Mouse (Mus musculus): ENCODE data around the gene Calcrl.
"Not testable (repeated sequence)": the region's sequence is repeated elsewhere in the genome, so short reads cannot be mapped to it uniquely, and the experiment has no call there.

Gene Calcrl

DNA sequence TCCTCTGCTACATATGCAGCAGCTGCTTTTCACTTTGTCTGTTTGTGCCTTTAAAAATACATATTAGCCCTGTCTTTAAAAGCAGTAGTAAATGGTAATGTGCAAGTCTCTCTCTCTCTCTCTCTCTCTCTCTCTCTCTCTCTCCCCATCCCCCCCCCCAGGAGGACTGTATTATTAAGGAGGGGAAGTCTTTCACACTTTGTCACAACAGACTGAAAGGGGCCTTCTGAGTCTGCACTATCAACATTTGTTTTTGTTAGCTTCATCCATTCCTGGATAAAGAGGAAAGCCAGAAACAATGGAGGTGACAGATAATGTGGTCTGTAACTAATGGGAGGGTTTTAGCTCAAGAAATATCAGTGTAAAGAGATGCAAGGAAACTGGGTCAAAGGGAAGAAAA, 36.1 kb downstream of the Calcrl start:
- DNase-seq (ENCODE audit: extremely low spot score): no peak

DNA sequence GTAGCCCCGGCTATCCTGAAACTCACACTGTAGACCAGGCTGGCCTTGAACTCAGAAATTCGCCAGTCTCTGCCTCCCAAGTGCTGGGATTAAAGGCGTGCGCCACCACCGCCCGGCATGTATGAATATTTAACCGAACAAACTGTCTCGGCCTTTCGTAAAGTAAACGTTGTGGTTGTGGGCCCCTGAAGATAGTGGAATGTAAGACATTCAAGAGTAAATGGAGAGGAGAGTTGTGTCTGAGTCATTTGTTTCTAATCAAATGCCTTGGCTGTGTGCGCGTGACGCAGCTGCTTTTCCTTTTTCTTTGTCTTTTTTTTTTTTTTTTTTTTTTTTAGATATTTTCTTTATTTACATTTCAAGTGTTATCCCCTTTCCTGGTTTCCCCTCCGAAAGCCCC, 36.7 kb downstream of the Calcrl start:
- DNase-seq (ENCODE audit: extremely low spot score): not testable (repeated sequence)

DNA sequence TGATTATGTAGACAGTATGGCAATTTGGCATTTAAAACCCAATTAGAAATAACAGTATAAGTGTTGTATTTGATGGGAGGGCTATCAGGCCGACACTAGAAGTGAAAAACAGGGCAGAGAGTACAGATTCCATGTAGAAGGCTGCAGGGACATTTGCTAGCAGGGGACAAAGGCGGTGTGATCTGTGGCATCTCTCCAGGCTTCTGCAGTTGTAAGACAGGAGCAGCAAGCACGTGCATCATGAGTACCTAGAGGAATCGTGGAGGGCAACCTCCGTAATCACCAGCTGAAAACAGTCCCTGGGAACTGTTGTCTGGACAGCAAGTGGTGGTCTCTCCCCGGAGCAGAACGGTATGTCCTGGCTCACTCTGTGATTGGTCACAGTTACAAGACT, 37.2 kb downstream of the Calcrl start:
- no peak for DNase-seq (ENCODE audit: extremely low spot score)

DNA sequence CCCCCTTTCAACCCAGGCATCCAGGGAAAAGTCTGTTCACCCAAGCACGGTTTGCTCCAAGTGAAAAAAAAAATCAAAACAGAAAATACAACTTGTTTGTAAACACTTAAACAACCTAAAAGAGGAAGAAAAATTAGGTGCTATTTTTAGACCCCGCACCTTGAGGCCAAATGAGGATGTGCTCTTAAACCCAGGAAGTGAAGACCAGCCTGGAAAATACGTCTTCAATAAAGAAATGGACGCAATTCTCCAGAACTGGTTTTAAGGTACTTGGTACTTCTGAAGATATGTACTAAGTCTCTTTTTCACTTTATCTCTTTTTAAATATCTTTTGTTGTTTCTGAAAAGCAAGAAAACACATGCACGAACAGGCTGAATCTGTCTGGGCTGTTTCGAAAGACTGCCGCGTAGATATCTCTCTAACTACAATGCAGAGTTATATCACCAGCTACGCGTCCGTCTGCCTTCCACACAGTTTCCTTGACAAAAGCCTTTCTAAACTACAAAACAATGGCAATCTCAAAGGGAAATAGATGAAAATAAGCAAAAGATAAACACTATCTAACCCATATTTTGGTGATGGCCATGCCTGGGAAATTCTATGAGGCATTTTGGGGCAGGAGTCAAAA, 37.7 kb downstream of the Calcrl start:
- peak; percentile 12 for DNase-seq (ENCODE audit: extremely low spot score)

DNA sequence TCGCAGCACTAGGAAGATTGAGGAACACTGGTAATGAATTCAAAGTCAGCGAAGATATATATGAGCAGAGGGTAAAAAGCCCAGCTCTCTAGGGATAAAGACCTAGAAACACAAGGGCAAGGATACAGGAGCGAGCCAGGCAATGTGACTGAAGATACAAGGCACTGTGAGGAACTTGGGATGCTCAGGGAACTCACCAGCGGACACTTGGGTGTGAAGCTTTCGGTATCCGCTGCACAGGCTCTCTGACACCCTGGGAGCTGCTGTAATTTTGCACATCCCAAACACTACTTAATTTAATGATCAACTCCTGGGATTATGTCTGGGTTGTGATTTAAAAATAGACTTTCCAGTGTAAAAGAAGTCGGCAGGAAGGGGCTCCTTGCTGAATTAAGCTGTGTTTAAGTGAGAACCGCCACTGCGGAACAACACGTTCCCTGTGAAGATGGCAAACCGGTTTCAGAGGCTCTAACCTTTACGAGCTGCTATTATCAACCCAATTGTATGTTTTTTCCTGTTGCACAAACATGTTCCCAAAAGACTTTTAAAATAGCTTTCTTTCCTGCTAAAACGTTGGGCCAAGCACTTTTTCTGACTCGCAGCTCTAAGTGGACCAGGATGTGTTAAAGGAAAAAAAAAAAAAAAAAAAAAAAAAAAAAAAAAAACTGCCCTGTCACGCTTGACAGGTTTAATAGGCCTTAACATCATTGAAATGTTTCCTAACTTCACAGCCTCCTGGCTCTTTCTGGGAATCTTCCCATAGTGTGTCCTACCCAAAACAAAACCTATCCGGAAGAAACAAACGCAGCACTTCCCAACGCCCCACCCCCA, 38.4 kb downstream of the Calcrl start:
- DNase-seq (ENCODE audit: extremely low spot score): peak; percentile 22

DNA sequence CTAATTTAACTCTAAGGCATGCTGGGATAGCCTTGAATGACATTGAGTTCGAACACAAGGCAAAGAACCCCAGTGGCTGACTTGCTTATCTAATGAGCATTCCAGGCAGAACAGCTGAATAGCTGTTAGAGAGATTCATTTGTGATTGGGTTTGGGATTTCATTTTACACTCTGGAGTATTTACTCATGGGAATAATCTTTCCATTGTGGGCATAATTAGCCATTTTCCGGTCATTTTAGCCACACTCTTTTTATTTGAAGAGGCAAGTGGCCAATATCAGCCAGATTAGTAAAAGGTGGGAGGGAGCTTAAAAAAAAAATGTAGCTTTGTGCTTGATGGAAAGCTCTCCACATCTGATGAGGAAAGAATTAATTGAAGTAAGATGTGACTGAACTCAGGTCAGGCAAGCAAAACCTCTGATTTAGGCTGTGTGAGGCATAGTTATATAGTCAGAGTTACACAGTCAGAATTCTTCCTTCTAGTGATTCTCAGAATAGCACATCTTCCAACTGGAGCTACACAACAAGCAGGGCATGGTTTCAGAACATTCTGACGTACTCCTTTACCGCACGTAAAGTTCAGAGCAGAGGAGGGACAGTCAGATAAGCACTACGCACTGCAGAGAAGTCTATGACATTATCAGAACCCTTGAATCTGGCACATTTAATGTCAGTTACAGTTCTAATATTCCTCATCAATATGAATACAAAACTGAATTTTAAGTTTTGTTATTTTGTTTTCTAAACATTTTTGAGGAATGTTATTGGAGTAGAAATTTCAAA, 40.1 kb downstream of the Calcrl start:
- DNase-seq (ENCODE audit: extremely low spot score): no peak

DNA sequence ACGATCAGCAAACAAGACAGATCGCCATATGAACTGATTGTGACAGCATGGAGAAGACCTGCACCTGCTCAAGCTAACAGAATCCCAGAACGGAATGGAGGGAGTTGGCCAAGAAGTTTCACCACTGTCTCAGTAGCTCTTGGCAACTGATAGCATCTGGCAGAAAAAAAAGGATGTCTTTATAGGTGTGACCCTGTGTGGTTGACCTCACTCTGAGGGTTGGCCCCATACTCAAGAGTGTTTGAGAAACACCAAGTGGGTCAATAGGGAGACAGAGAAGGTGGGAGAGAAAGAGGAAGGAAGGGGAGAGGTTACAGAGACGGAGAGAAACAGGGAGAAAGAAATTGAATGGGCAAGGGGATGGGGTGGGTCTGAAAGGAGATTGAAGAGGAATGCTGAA, 41.4 kb downstream of the Calcrl start:
- no peak for DNase-seq (ENCODE audit: extremely low spot score)

DNA sequence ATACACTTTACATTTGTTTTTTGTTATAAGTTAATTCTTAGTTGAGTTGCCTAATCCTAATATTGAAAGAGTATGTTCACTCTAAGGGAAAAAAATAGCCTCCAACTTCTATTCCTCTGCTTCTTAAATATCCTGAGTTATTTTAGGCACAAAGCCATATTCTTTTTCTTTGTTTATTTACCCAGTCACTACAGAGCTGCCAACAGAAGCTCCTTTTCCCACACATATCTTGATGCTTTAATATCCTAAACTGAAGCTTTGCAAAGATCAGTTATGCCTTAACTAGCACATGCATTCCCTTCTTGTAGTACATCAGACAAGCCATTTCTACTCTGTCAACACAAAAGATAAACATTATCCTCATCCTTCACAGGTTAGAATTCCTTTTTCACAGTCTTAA, 42.7 kb downstream of the Calcrl start:
- DNase-seq (ENCODE audit: extremely low spot score): no peak

DNA sequence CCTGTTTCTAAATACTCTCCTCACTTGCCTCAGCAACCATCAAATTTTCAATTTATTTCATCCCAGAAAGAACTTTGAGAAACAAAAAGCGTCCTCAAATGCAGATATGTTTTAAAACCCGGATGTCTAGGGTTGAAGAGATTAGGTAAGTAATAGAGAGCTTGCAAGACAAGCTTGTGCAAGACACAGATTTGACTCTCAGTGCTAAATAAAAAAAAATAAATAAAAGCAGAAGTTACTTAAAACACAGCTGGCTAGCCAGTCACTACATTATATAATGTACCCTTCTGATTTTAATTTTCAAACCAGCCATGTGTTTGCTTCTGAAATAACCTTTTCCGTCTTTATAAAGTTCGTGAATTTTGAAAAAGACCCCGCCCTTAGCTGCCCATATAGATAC, 43.2 kb downstream of the Calcrl start:
- DNase-seq (ENCODE audit: extremely low spot score): no peak

DNA sequence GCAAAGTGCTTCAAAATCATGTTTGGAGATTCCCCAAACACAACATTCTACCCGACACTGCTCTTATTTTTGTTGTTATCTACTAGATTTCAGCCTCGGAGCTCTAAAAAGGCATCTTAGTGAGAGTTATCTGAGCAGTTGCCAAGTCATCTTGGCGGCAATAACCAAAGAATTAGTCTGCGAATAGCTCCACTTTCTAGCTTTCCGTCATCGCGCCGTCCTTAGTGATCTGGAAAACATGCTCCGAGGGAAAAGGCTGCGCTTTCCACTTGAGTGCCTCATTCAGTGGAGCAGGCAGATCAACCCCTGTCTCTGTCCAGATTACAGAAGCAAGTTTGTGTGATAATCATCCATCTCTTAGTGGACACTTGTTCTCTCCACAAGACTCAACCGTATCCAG, 44.4 kb downstream of the Calcrl start:
- DNase-seq (ENCODE audit: extremely low spot score): no peak

DNA sequence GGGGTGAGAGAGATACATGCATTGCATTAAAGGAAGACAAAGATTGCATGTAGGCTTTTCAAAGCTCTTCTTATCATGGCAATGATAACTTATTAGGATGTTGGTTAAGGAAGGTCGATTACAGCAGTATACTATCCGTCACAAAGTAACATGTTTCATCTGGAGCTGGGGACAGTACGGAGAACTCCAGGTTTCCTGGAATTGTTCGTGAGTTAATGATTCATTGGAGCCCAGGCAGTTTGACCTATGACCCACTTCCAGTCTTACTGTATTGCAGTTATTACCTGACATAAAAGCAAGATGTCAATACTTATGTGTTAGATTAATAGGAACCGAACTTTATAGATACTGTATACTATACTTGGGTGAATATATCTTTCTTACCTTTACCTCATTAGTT, 46.5 kb downstream of the Calcrl start:
- no peak for DNase-seq (ENCODE audit: extremely low spot score)

DNA sequence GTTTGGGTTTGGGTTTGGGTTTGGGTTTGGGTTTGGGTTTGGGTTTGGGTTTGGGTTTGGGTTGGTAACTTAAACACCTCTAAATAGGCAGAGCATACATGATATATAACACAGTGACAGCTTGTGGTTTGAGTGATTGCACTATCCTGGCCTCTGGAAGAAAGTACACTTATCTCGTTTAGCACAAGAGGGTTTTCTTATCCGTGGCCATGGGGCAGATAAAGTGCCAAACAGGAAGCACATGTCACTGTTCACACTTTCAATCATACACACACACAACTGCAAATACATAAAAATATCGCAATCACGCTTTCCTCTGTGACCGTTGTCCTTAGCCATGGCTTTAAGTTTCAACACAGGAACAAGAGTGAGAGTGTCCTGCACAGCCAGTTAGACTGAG, 56.0 kb downstream of the Calcrl start:
- DNase-seq (ENCODE audit: extremely low spot score): no peak

DNA sequence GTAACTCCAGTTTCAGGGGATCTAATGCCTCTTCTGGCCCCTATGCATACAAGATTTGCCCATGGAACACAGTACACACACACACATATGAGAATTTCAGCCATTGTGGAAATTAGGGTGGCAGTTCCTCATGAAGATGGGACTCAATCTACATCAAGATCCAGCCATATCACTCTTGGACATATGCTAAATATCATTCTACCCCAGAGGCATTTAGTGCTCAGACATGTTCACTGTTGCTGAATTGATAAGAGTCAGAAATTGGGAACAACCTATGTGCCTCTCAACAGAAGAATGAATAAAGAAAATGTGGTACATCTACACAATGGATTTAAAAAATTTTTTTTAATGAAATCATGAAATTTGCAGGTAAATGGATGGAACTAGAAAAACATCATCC, 58.5 kb downstream of the Calcrl start:
- DNase-seq (ENCODE audit: extremely low spot score): no peak

DNA sequence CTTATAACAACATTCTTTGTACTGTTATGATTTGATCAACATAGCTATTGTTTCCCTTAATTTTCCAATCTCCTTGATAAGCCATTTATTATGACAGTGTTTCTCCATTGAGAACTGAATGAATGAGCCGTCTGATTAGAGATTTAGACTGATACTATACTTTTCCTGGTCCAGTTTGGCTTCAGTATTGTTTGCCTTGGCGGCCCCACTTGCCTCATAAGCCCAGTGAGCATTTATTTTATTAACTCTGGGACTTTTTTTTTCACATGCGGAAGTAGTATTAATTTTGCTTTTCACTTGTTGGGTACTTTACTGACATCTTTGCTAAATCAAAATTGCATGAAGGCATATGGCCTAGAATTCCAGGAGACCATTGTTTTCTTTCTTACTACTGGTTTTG, 59.9 kb downstream of the Calcrl start:
- no peak for DNase-seq (ENCODE audit: extremely low spot score)

DNA sequence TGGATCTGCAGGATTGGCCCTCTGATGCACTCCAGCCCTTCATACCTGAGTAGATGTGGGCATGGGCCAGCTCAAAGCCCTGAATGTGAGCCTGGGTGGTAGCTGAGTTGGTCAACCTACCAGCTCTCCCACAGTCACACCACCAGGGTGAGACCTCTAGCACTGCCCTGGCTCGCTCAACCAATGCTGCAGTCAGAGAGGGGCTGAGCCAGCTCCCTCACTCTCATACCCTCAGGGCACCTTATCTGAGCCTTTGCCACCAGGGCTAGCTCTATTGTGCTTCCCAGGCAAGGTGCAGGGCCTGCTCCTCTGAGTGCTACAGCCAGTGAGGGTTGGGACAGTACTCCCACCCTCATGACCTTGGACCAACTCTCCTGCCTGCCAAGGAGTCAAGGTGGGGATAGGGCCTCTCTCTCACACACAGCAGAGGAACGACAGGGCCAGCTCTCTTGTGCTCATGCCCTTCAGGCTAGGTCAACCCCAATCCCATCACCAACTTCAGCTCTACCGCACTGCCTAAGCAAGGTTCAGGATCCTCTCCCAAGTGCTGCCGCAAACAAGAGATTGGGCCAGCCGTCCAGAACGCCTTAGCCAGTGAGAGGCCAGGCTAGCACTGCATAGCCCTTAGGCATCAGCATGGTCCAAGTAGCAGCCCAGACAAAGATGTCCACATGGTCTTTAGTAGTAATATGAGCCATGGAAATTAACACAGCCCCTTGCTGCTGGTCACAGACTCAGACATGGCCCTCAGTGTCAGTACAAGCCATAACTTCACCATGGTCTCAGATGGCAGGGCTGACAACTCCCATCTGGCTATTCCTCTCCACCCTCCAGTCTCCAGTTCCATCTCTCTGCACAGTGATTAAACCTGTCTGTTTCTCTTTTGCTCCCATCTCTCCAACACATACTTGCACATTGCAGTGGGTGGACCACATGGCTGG, 62.2 kb downstream of the Calcrl start:
- no peak for DNase-seq (ENCODE audit: extremely low spot score)

DNA sequence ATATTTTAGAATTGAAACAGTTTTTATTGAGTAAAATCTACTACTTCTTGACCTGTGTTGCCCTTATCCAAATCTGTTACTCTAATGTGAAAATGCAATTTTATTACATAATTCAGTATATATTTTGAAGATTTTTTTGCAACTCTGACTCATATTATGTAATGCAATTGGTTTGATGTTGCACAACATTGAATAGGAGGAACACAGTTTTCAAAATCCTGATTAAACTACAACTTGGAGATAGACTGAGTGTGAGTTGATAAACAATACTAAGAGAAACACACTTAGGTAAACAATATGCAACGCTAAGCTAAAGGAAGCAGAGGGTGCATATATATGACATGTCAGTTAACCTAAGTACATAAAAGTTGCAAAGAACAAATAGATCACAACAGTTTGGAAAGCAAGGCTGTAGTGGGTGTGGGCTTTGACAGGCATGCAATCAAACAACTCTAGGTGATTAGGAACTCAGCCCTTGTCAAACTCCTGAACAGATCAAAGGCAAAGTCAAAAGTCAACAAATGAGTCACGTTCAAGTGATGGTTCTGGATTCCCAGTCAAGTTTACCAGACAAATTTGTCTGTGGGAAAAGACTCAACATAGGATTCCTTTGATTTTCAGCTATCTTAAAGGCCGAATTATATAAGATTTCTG, 66.4 kb downstream of the Calcrl start:
- no peak for DNase-seq (ENCODE audit: extremely low spot score)

DNA sequence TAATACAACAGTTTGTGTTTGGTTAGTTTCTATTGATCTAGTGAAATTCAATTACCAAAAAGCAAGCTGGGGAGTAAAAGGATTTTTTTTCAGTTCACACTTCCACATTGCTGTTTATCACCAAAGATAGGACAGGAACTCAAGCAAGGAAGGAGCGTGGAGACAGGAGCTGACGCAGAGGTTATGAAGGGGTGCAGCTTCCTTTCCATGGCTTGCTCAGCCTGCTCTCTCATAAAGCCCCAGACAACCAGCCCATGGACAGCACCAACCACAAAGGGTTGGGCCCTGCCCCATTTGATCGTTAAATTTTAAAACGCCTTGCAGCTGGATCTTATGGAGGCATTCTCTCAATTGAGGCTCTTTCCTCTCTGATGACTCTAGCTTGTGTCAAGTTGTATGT, 69.9 kb downstream of the Calcrl start:
- DNase-seq (ENCODE audit: extremely low spot score): no peak

DNA sequence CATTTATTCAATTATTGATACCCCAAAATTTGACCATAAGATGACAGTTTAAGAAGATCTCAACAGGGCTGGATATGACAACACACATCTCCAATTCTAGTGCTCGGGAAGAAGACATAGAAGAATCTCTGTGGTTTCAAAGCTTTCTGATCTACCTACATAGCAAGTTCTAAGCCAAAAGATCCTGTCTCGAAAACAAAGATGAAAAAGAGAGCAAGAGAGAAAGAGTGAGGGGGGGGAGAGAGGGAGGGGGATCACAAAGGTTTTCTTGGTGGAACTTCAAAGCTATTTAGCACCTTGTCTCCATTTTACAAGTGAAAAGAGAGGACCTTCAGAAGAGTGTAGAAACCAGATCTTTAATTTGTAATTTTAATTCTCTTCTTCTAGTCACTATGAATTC, 77.8 kb downstream of the Calcrl start:
- DNase-seq (ENCODE audit: extremely low spot score): no peak

DNA sequence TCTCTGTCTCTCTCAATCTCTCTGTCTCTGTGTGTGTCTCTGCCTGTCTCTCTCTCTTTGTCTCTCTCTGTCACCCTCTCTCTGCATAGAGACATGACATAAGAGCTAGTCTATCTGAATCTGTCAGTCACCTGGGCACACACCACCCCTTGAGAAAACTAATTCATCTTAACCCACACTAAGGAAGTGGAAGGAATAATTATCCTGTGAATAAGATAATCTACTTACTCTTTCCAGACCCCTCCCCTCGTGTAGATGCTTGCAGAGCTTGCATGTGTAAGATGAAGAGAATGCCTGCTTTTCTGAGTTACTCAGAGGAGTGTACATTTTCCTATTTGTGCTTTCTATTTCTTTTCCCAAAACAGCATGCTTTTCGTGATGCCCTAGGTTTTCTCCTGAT, 81.5 kb downstream of the Calcrl start:
- DNase-seq (ENCODE audit: extremely low spot score): no peak

DNA sequence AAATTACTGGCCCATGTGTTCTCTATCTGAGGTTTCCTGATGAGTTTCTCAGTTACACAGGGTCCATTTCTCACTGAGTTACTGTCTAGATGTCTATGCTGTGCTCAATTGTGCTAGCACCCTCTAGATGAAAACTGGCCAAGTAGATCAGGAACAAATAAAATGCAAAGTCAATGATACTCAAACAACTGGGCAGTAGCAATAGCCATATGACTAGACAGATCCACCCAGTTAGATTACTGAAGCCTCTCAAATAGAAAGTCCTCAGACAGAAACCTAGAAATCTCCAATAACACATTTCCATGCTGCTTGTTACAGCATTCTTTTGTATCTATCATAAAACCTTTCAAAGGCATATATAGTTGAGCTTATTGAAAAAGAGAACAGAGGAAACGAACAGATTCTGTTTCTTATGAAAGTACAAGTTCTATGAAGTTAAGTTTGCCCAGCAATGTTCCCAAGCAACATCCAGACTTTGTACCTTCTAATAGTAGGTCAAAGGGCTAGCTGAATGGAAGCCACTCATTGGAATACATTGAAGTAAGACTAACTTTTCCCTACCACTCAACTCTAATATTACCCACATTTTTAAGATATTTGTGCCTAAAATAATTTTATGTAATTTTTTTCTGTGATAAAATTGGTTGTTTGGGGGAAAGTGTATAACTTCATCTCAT, 87.3 kb downstream of the Calcrl start:
- no peak for DNase-seq (ENCODE audit: extremely low spot score)

DNA sequence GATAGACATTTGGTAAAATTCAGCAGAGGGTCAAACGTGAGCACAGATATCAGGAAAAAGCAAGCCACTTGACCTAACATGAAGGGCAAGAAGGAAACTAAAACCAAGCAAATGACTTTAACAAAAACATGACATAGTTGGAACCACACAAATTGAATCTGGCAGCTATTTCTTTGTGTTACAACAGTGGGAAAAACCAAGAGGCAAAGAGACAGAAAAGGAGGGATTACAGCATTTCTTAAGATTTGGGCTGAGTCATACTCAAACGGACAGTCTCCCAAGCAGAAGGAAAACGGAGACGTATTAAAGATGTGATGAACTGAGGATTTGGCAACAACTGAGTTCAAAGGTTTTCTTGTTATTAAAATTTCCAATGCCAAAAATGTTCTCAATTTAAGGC, 88.9 kb downstream of the Calcrl start:
- no peak for DNase-seq (ENCODE audit: extremely low spot score)
